Mouse (Mus musculus) midbrain, embryonic 15.5 days (tissue): ENCODE measurements around the gene Tsku. TPM values are rescaled to one million over a fixed set of nuclear protein-coding genes. Genes with fewer than 3 reads are reported as not detected.

Experiments used
- ATAC-seq: fragments of 200-750 bp; cut with Nextera tagmentation; replicated peaks from 2 replicates; pipeline ENCODE4 v1.8.0; 2017; ENCODE audit warnings: moderate TSS enrichment
- H3K27ac ChIP-seq: fragments of 300-500 bp; sonication (generic); 2 replicates; pipeline ENCODE4 v1.5.1; 2015; ENCODE audit warnings: mild to moderate bottlenecking, inconsistent platforms
- H3K27me3 ChIP-seq: fragments of 300-500 bp; sonication (generic); replicated peaks from 2 replicates; pipeline ENCODE4 v1.6.1; 2015; ENCODE audit warnings: inconsistent platforms
- H3K36me3 ChIP-seq: fragments of 300-500 bp; sonication (generic); replicated peaks from 2 replicates; pipeline ENCODE4 v1.6.1; 2015; ENCODE audit warnings: inconsistent platforms
- H3K4me1 ChIP-seq: fragments of 300-500 bp; sonication (generic); 2 replicates; pipeline ENCODE4 v1.6.1; 2015; ENCODE audit warnings: inconsistent platforms
- H3K4me2 ChIP-seq: fragments of 300-500 bp; sonication (generic); 2 replicates; pipeline ENCODE4 v1.6.1; 2015; ENCODE audit warnings: inconsistent platforms, mild to moderate bottlenecking, moderate library complexity
- H3K4me3 ChIP-seq: fragments of 300-500 bp; sonication (generic); 2 replicates; pipeline ENCODE4 v1.5.1; 2015; ENCODE audit warnings: mild to moderate bottlenecking, inconsistent platforms
- H3K9ac ChIP-seq: fragments of 300-500 bp; sonication (generic); 2 replicates; pipeline ENCODE4 v1.6.1; 2015; ENCODE audit warnings: mild to moderate bottlenecking, inconsistent platforms
- H3K9me3 ChIP-seq: fragments of 300-500 bp; sonication (generic); 2 replicates; pipeline ENCODE4 v1.6.1; 2016; ENCODE audit warnings: inconsistent platforms
- whole genome bisulfite sequencing: fragments of 180-500 bp; shearing (Covaris S2); methylation state at CpG from one replicate; pipeline ENCODE4 v1.1.7; 2015; ENCODE audit warnings: mixed read lengths; 5-methylcytosine and 5-hydroxymethylcytosine counted together
- polyA plus RNA-seq: library from polyadenylated mRNA; unstranded; fragments of >200 nt; fragmentation: Nextera tagmentation; extraction: Ambion mirVana; gene quantifications from 2 replicates; pipeline ENCODE4 v1.2.1, GENCODE M21; 2015

Gene Tsku
- polyA plus RNA-seq, 1 experiment from 2014 or later = 8.9 TPM

DNA sequence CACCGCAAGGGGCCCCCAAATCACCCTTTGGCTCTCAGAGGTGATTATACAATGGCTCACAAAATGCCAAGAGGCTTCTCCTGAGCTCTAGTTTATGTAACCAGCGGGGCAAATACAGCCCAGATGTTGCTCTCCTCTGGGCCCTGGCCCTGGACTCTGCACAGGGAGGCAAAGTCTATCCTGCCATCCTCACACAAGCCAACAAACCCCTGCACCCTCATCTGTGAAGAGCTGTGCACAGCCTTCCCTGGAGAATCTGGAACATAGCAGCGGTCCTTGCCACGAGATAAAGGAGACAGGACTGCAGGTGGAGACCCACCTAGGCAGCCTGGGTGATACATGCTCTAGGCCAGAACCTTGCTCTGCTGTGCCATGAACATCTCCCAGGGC, 6.2 kb downstream of the Tsku start:
- Histone ChIP-seq H3K36me3 (peaks cover 11% of the 10 kb centered on the region; the same call in 1 of the 2 replicates), H3K9ac (no peak overlapping the region), H3K9me3 (no peaks in the 10 kb centered on the region), H3K4me1 (peaks cover 45% of the 10 kb centered on the region), H3K27ac (0 out of 2 replicates have a peak overlapping the region, but pooled peaks have one; percentile 1), H3K27me3 (no peaks in the 10 kb centered on the region), H3K4me3 (no peak overlapping the region), H3K4me2 (no peak overlapping the region)
- WGBS = 35% methylated on average over 4 of the region's 4 CpGs
- no peak for ATAC-seq

- ATAC-seq = no peak
- H3K4me1 ChIP-seq = peaks cover 39% of the 10 kb centered on the region
- WGBS = 24% methylated on average over 12 of the region's 12 CpGs
- no peak overlapping the region for H3K27ac ChIP-seq
- no peak overlapping the region for H3K9ac ChIP-seq
- peaks cover 11% of the 10 kb centered on the region; the same call in 1 of the 2 replicates for H3K36me3 ChIP-seq
- H3K9me3 ChIP-seq = no peaks in the 10 kb centered on the region
- no peak overlapping the region for H3K4me3 ChIP-seq
- H3K4me2 ChIP-seq = no peak overlapping the region
- no peaks in the 10 kb centered on the region for H3K27me3 ChIP-seq
Observed at GRCm38 (mm10) chr7:98354160-98354920, 6.8 kb downstream of the Tsku start.

GRCm38 (mm10) chr7:98353616-98354015, 7.5 kb downstream of the Tsku start:
- Histone ChIP-seq H3K27me3 (no peaks in the 10 kb centered on the region), H3K4me3 (no peak overlapping the region), H3K9me3 (no peaks in the 10 kb centered on the region), H3K4me2 (no peak overlapping the region), H3K27ac (no peak overlapping the region), H3K36me3 (peaks cover 11% of the 10 kb centered on the region; the same call in 1 of the 2 replicates), H3K9ac (no peak overlapping the region), H3K4me1 (peaks cover 32% of the 10 kb centered on the region)
- 89% methylated on average over 5 of the region's 5 CpGs for WGBS
- no peak for ATAC-seq

DNA sequence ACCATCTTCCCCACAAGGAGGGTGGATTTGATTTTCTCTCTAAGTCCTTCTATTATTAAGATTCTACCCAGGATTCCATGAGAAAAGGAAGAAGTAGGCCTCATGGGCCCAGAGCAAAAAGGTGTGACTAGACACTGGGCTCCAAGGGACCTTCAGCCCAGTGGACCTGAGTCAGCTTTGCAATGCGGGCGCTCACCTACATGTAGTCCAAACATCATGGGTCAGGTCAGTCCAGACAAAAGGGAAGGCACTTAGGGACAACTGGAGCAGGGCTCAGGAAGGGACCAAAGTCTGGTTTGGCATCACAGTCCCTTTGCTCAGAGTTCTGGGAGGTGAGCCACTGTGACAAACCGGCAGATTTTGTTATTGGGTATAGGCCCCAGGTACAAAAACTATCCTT, 9.6 kb downstream of the Tsku start:
- no peak for ATAC-seq
- Histone ChIP-seq H3K27ac (no peak overlapping the region), H3K9ac (no peak overlapping the region), H3K9me3 (no peaks in the 10 kb centered on the region), H3K36me3 (peaks cover 11% of the 10 kb centered on the region; the same call in 1 of the 2 replicates), H3K4me2 (no peak overlapping the region), H3K27me3 (no peaks in the 10 kb centered on the region), H3K4me3 (no peak overlapping the region), H3K4me1 (peaks cover 20% of the 10 kb centered on the region)
- WGBS = 93% methylated on average over 3 of the region's 3 CpGs

DNA sequence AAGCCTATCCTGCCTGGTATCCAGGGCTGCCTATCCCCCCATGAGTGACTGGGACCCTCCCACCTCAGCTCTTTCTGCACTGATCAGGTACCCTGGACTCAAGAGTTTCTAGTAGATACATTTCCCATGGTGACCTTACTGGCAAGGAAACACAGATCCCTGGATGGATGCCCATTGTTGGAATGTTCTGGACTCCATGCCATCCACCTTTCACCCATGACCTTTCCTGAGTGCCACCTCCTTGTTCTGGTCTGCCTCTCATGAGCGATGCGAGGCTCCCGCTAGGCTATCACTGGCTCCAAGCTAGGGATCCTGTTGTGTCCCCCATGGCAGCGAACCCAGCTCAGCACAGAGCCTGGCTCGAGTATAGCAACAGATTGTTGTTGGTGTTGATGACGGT, 11.3 kb downstream of the Tsku start:
- 92% methylated on average over 6 of the region's 6 CpGs for WGBS
- no peaks in the 10 kb centered on the region for H3K9me3 ChIP-seq
- no peak overlapping the region for H3K4me3 ChIP-seq
- peaks cover 11% of the 10 kb centered on the region; the same call in 1 of the 2 replicates for H3K36me3 ChIP-seq
- peaks cover 11% of the 10 kb centered on the region for H3K4me1 ChIP-seq
- no peak for ATAC-seq
- H3K9ac ChIP-seq = no peak overlapping the region
- no peak overlapping the region for H3K27ac ChIP-seq
- H3K4me2 ChIP-seq = no peak overlapping the region
- no peaks in the 10 kb centered on the region for H3K27me3 ChIP-seq

DNA sequence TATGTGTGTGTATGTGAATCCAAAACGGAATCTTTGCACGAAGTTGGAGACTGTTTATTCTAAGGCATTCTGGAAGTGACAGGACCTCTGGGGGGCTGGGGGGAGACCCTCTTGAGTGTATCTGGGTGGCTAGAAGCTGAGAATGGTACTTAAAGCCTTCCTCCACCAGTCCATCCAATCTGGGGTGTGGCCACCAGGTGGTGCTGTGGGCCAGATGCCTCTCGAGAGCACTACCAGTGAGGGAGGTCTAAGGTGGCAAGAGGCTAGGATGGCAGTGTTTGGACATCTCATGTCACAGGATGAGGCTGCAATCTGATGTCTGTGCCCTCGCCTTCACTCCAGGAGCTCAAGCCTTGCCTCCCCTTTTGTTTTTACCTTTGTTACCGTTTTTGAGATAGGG, 12.0 kb downstream of the Tsku start:
- Histone ChIP-seq H3K4me2 (no peak overlapping the region), H3K4me1 (peaks cover 3% of the 10 kb centered on the region; the same call in 1 of the 2 replicates), H3K27me3 (no peaks in the 10 kb centered on the region), H3K9me3 (no peaks in the 10 kb centered on the region), H3K4me3 (no peak overlapping the region), H3K27ac (no peak overlapping the region), H3K9ac (no peak overlapping the region), H3K36me3 (peaks cover 11% of the 10 kb centered on the region; the same call in 1 of the 2 replicates)
- ATAC-seq = no peak
- WGBS = 26% methylated on average over 5 of the region's 5 CpGs

DNA sequence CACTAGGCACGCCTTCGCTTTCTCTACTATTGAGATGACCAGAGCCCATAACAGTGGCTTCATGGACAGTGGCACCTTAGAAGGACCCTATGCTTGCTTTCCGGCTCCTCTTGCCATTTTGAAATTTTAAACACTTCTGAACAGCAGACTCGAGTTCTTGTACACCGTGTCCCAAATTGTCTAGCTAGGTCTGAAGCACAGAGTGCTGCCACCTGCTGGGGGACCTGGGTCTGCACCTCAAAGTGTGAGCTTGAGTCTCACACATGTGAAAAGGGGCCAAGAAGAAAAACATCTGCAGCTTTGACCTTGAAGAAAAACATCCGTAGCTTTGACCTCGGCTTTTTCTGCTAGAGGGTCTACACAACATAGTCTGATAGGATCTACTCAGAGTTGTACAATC, 13.1 kb downstream of the Tsku start:
- Histone ChIP-seq H3K36me3 (peaks cover 11% of the 10 kb centered on the region; the same call in 1 of the 2 replicates), H3K9me3 (no peaks in the 10 kb centered on the region), H3K4me2 (no peak overlapping the region), H3K4me3 (no peak overlapping the region), H3K4me1 (no peaks in the 10 kb centered on the region), H3K27me3 (no peaks in the 10 kb centered on the region), H3K9ac (no peak overlapping the region), H3K27ac (no peak overlapping the region)
- no peak for ATAC-seq
- 67% methylated on average over 7 of the region's 7 CpGs for WGBS

DNA sequence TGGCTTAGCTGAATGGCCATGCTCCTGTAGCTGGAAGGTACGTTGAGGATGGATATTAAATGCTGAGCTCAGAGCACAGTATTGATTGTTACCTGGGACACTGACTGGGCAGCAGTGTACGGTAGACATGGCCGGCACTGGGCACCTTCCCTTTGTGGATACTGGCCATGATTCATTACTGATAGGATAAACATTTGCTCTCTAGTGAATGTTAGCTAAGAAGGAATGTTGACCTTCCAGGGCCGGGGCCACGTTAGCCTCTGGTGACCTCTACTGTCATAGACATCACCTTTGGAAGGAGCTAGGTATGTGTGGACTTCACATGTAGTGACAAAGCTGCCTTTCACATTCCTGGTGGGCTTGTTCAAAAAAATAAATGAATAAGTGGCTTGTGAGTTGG, 13.7 kb downstream of the Tsku start:
- Histone ChIP-seq H3K9ac (no peak overlapping the region), H3K4me3 (no peak overlapping the region), H3K36me3 (peaks cover 11% of the 10 kb centered on the region; the same call in 1 of the 2 replicates), H3K4me1 (no peaks in the 10 kb centered on the region), H3K27me3 (no peaks in the 10 kb centered on the region; the same call in 1 of the 2 replicates), H3K9me3 (no peaks in the 10 kb centered on the region), H3K27ac (no peak overlapping the region), H3K4me2 (no peak overlapping the region)
- WGBS = 92% methylated on average over 5 of the region's 5 CpGs
- no peak for ATAC-seq

DNA sequence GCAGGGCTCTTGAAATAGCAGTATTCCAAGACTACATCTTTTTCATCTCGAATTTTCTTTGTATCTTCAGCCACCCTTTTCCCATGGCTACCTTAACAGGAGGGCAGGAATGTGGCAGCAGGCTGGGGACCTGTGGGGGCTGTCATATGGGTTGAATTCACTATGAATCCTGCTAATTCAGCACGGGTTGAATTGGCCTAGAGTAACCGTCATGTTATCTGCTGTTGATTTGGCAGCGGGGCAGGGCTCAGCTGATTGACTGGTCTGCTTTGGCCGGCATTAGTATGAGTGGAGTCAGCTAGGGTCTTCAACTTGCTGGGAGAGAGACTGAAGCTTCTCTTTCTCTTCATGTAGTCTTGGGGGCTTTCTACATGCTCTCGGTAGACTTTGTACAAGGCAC, 16.1 kb downstream of the Tsku start:
- no peaks in the 10 kb centered on the region for H3K9me3 ChIP-seq
- peaks cover 6% of the 10 kb centered on the region for H3K4me1 ChIP-seq
- no peaks in the 10 kb centered on the region; the same call in 1 of the 2 replicates for H3K27me3 ChIP-seq
- ATAC-seq = no peak
- H3K4me2 ChIP-seq = no peak overlapping the region
- H3K9ac ChIP-seq = no peak overlapping the region
- H3K4me3 ChIP-seq = no peak overlapping the region
- H3K36me3 ChIP-seq = no peaks in the 10 kb centered on the region
- 52% methylated on average over 6 of the region's 6 CpGs for WGBS
- H3K27ac ChIP-seq = no peak overlapping the region

GRCm38 (mm10) chr7:98344361-98344760, 16.8 kb downstream of the Tsku start:
- H3K27me3 ChIP-seq = no peaks in the 10 kb centered on the region; the same call in 1 of the 2 replicates
- H3K27ac ChIP-seq = no peak overlapping the region
- H3K9me3 ChIP-seq = no peaks in the 10 kb centered on the region
- H3K36me3 ChIP-seq = no peaks in the 10 kb centered on the region
- ATAC-seq = no peak
- H3K4me2 ChIP-seq = no peak overlapping the region
- no peak overlapping the region for H3K9ac ChIP-seq
- H3K4me3 ChIP-seq = no peak overlapping the region
- WGBS = 24% methylated on average over 3 of the region's 3 CpGs
- peaks cover 6% of the 10 kb centered on the region for H3K4me1 ChIP-seq

DNA sequence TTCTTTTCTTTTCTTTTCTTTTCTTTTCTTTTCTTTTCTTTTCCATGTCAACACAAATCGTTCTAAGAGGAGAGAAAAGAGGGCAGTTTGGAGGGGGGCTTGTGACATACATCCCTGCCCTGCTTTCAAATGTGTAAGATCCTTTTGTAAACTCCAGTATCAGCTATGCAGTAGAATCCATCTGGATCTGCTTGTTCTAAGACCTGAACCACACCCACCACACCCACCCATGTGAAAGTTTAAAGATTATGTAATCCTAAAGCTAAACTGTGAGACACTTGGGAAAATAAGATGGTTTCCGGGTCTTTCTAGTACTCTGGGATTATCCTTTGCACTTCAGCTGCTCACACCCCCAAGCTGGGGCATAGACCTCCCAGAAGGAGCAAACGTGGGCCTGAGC, 18.9 kb downstream of the Tsku start:
- Histone ChIP-seq H3K36me3 (no peaks in the 10 kb centered on the region), H3K4me2 (no peak overlapping the region), H3K9me3 (no peaks in the 10 kb centered on the region), H3K4me3 (no peak overlapping the region), H3K27ac (no peak overlapping the region), H3K4me1 (peaks cover 6% of the 10 kb centered on the region), H3K27me3 (no peaks in the 10 kb centered on the region; the same call in 1 of the 2 replicates), H3K9ac (no peak overlapping the region)
- 56% methylated on average over 3 of the region's 3 CpGs for WGBS
- no peak for ATAC-seq

GRCm38 (mm10) chr7:98341475-98341874, 19.7 kb downstream of the Tsku start:
- H3K4me1 ChIP-seq = peaks cover 6% of the 10 kb centered on the region
- ATAC-seq = peak; percentile 71
- 1% methylated on average over 13 of the region's 13 CpGs for WGBS
- peak overlapping the region; percentile 22; the same call in 1 of the 2 replicates for H3K9ac ChIP-seq
- H3K9me3 ChIP-seq = no peaks in the 10 kb centered on the region
- no peak overlapping the region for H3K27ac ChIP-seq
- H3K4me2 ChIP-seq = peak overlapping the region; percentile 59
- H3K4me3 ChIP-seq = peak overlapping the region; percentile 30
- no peaks in the 10 kb centered on the region for H3K36me3 ChIP-seq
- H3K27me3 ChIP-seq = no peaks in the 10 kb centered on the region; the same call in 1 of the 2 replicates

- Histone ChIP-seq H3K27me3 (no peaks in the 10 kb centered on the region; the same call in 1 of the 2 replicates), H3K27ac (no peak overlapping the region), H3K4me3 (no peak overlapping the region), H3K9me3 (no peaks in the 10 kb centered on the region), H3K4me1 (peaks cover 6% of the 10 kb centered on the region), H3K9ac (no peak overlapping the region), H3K4me2 (no peak overlapping the region), H3K36me3 (no peaks in the 10 kb centered on the region)
- no peak for ATAC-seq
- 87% methylated on average over 5 of the region's 5 CpGs for WGBS
Observed at GRCm38 (mm10) chr7:98340343-98340742, 20.8 kb downstream of the Tsku start.
